Mouse (Mus musculus) cerebellum, adult 2 months (tissue): ENCODE results near the gene Polr1a.

Experiments used
- CTCF ChIP-seq: fragments of 200-500 bp; IDR thresholded peaks from 2 replicates; pipeline ENCODE4 v1.5.1; 2011; ENCODE audit warnings: low read depth, mild to moderate bottlenecking, control low read depth, low read length, moderate library complexity, borderline replicate concordance; ENCODE audit not compliant: insufficient read depth
- POLR2A ChIP-seq: fragments of 200-500 bp; IDR thresholded peaks from 2 replicates; pipeline ENCODE4 v1.6.1; 2011; ENCODE audit warnings: low read length, control low read depth, borderline replicate concordance; ENCODE audit not compliant: insufficient read depth

GRCm38 (mm10) chr6:71980165-71980564 is 71.3 kb downstream of the Polr1a start:
- no peak for TF ChIP-seq CTCF
- TF ChIP-seq POLR2A: no peak
